Mouse (Mus musculus) lung, postnatal 36 days (tissue): ENCODE data around the gene Cyp2c40.
"Not testable (repeated sequence)": the region's sequence is repeated elsewhere in the genome, so short reads cannot be mapped to it uniquely, and the experiment has no call there.

ENCODE experiments used
- DNase-seq: peaks from one replicate; pipeline ENCODE4 v3.0.0; 2022; ENCODE audit warnings: mixed read lengths

Cyp2c40 gene

GRCm38 (mm10) chr19:39812714-39813113, at the start of gene Cyp2c40:
TSS of gene Cyp2c40 (minus strand) at chr19:39812814.
- not testable (repeated sequence) for DNase-seq

DNA sequence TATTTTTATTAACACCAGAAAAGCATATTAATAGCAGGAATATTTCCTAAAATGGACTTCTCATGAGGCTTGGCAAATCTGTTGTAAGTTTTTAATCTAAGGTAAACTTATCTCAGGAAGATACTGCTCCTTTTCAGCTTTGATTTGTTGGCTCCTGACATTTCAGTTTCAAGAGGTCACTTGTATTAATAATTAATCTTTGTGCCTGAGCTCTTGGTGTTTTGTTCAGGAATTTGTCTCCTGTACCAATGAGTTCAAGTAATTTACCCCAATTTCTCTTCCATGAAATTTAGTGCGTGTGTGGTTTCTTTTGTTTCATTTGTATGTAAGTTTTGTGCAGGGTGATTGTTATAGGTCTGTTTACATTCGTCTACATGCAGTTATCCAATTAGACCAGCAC, 8.3 kb upstream of the Cyp2c40 start:
- not testable (repeated sequence) for DNase-seq

DNA sequence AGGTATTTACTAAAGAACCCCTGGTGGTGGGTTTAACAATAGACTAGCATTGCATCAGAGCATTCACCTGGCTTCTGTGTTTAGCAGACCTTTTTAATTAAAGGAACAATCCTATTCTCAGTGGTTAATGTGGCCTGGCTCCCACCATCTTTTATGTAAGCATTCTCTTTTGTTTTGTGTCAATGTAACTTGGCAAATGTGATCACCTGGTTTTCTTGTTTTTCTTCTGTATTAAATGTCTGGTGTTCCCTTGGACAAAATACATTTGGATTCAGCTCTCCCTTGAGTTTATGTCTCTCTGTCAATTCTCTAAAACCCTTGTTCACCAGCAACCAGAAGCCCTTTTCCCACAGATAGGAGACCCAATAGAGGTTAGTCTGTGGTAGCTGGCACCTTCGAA, 3.8 kb upstream of the Cyp2c40 start:
- DNase-seq: not testable (repeated sequence)

- DNase-seq: not testable (repeated sequence)
Observed at GRCm38 (mm10) chr19:39815991-39816390, 3.4 kb upstream of the Cyp2c40 start.

DNA sequence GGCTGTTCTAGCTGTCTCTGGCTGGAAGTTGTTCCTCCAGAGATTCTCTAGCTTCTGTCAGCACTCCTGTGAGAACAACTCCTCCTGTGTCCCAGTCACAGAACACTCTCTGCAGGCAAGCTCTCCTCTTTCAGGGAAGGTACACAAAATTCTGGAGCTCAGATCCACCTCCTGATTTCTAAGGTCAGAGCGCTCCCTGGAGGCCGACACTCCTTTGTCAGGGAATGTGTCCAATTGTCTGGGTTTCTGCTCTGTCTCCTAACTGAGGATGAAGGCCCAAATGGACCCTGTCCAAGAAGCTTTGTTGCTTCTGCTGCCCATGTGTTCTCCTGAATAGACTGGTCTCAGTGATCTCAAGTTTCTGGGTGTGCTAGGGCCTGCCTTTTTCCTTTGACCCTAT, 27.2 kb downstream of the Cyp2c40 start:
- DNase-seq: not testable (repeated sequence)

GRCm38 (mm10) chr19:39745357-39745756, 67.3 kb downstream of the Cyp2c40 start:
- DNase-seq: no peak

GRCm38 (mm10) chr19:39744361-39744760, 68.3 kb downstream of the Cyp2c40 start:
- not testable (repeated sequence) for DNase-seq

- no peak for DNase-seq
Observed at GRCm38 (mm10) chr19:39740920-39741319, 71.7 kb downstream of the Cyp2c40 start, which contains the start of gene Cyp2c68. TSS of gene Cyp2c68 (minus strand) at chr19:39741054.
